Mouse (Mus musculus) layer of hippocampus, postnatal 25 days (tissue): ENCODE measurements at regions not wholly inside any gene's neighbourhood (a gene's known extent, or its start where the extent isn't known, plus 50 kb on each side); places are given as distances from the start of the nearest gene placed in this dataset.

Source experiments
- DNase-seq, 2 experiments: peaks; one replicate each; pipeline ENCODE4 v3.0.0; 2022; ENCODE audit warnings: mixed read lengths in 2 of 2, low spot score in 1 of 2; ENCODE audit errors: extremely low spot score in 1 of 2

- DNase-seq = no peak
These were observed 273.1 kb upstream of the Mmadhc start for GRCm38 (mm10) chr2:50569502-50570285.

GRCm38 (mm10) chr2:50568777-50569501, 272.3 kb upstream of the Mmadhc start:
- DNase-seq = no peak

- DNase-seq = no peak
These were observed 270.9 kb upstream of the Mmadhc start for GRCm38 (mm10) chr2:50567542-50567941.

GRCm38 (mm10) chr2:50554031-50554430, 257.4 kb upstream of the Mmadhc start:
- DNase-seq = no peak

- DNase-seq = no peak
These were observed 255.8 kb upstream of the Mmadhc start for GRCm38 (mm10) chr2:50552437-50552836.

GRCm38 (mm10) chr2:50549871-50550270, 253.3 kb upstream of the Mmadhc start:
- DNase-seq = no peak

GRCm38 (mm10) chr2:50539741-50540441, 243.3 kb upstream of the Mmadhc start:
- no peak for DNase-seq

GRCm38 (mm10) chr2:50538068-50538467, 241.5 kb upstream of the Mmadhc start:
- no peak for DNase-seq

GRCm38 (mm10) chr2:50535085-50535878, 238.7 kb upstream of the Mmadhc start:
- no peak for DNase-seq

- no peak for DNase-seq
These were observed 237.1 kb upstream of the Mmadhc start for GRCm38 (mm10) chr2:50533702-50534101.

GRCm38 (mm10) chr2:50527425-50527824, 230.8 kb upstream of the Mmadhc start:
- no peak for DNase-seq

GRCm38 (mm10) chr2:50524838-50525615, 228.4 kb upstream of the Mmadhc start:
- DNase-seq = no peak

GRCm38 (mm10) chr2:50520169-50520568, 223.6 kb upstream of the Mmadhc start:
- no peak for DNase-seq

- no peak for DNase-seq
These were observed 222.5 kb upstream of the Mmadhc start for GRCm38 (mm10) chr2:50519129-50519504.

GRCm38 (mm10) chr2:50518371-50519128, 221.9 kb upstream of the Mmadhc start:
- DNase-seq = no peak

GRCm38 (mm10) chr2:50513276-50513675, 216.7 kb upstream of the Mmadhc start:
- no peak for DNase-seq

- DNase-seq = no peak
These were observed 202.1 kb upstream of the Mmadhc start for GRCm38 (mm10) chr2:50498713-50499112.

- no peak for DNase-seq
These were observed 199.4 kb upstream of the Mmadhc start for GRCm38 (mm10) chr2:50496057-50496433.
